Mouse (Mus musculus): ENCODE results near the gene Hist1h3f. TPM values are rescaled to one million over a fixed set of nuclear protein-coding genes. Genes with fewer than 3 reads are reported as not detected.
"Not testable (repeated sequence)": the region's sequence is repeated elsewhere in the genome, so short reads cannot be mapped to it uniquely, and the experiment has no call there.

Gene Hist1h3f
- polyA plus RNA-seq, 1 experiment: 7.0 TPM

DNA sequence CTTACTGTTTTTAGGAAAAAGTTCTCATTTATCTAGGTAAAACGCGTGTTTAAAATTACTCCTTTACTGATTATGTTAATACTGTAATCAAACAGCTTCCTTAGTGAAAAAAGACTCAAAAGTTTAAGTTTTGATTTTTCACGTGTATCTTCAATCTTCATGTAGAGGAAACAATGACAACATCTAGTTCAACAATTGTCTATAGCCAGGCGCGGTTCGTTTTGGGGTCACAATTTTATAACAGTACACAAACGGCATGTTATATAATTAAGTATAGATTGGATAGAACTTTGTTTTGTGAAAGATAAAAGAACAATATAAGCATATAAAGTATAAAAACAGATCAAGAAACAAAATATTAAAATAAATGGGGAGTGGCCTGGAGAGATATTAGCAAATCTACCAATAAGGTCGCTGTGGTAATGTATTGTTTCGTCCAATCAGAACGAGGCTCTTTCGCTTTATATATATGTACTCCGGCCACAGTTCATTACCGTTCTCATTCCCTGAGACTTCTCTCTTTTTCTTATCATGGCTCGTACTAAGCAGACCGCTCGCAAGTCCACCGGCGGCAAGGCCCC is 31.5 kb downstream of the Hist1h3f start, which contains the start of gene Hist1h3d:
TSS of gene Hist1h3d (plus strand) at position 493 of the 581 bp plus-strand sequence.
- Histone ChIP-seq H3K9me3 (no peaks in the 10 kb centered on the region), H3K27me3 (replicated peaks) (no peaks in the 10 kb centered on the region), H3K36me3 (replicated peaks; ENCODE audit: low read length) (no peaks in the 10 kb centered on the region), H3K4me3 (replicated peaks) (peak within 1 kb of the TSS; percentile 89), H3K4me1 (peaks cover 33% of the 10 kb centered on the region)
- TF ChIP-seq FLI1 (IDR thresholded peaks at IDR 0.05; ENCODE audit: low read length) (no peak), GATA1 (IDR thresholded peaks at IDR 0.05; ENCODE audit: borderline replicate concordance, low read length) (no peak)

DNA sequence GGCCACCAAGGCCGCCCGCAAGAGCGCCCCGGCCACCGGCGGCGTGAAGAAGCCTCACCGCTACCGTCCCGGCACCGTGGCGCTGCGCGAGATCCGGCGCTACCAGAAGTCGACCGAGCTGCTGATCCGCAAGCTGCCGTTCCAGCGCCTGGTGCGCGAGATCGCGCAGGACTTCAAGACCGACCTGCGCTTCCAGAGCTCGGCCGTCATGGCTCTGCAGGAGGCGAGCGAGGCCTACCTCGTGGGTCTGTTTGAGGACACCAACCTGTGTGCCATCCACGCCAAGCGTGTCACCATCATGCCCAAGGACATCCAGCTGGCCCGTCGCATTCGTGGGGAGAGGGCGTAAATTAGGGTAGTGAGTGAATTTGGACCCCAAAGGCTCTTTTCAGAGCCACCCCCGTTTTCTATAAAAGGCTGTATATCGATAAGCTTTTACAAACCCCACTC is 32.0 kb downstream of the Hist1h3f start:
- H3K27me3 ChIP-seq (replicated peaks); H3K9me3 ChIP-seq; H3K36me3 ChIP-seq (replicated peaks; ENCODE audit: low read length): not testable (repeated sequence)
- Histone ChIP-seq H3K4me1 (peaks cover 38% of the 10 kb centered on the region), H3K4me3 (replicated peaks) (peak overlapping the region; percentile 89)

DNA sequence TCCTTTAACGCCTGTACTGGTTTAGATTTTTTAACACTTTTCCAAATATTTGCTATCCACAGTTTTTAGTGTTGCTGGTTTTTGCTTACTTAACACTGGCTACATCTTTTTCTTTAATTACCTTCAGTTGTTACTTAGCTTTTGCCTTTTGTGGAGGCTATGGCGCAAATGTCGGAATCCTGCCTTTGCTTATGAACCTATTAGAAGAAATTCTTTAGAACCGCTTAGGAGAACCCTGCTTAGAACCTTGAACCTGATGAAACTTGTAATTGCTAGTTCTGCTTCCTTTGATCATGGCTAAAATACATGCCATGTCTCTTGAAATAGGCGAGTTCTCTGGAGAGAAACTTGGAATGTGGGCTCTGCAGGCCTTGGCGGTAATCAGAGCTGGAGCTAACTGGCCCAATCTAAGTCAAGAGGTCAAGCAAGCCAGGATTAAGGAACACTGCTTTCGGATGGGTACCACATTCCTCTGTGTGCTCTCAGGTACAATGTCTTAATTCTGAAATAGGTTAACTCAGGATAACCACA is 32.6 kb downstream of the Hist1h3f start:
- Histone ChIP-seq H3K27me3 (replicated peaks) (no peaks in the 10 kb centered on the region), H3K36me3 (replicated peaks; ENCODE audit: low read length) (no peaks in the 10 kb centered on the region), H3K9me3 (no peaks in the 10 kb centered on the region), H3K4me3 (replicated peaks) (peak overlapping the region; percentile 89), H3K4me1 (peaks cover 44% of the 10 kb centered on the region)
- TF ChIP-seq GATA1 (IDR thresholded peaks at IDR 0.05; ENCODE audit: borderline replicate concordance, low read length): no peak
- no peak for TF ChIP-seq FLI1 (IDR thresholded peaks at IDR 0.05; ENCODE audit: low read length)

DNA sequence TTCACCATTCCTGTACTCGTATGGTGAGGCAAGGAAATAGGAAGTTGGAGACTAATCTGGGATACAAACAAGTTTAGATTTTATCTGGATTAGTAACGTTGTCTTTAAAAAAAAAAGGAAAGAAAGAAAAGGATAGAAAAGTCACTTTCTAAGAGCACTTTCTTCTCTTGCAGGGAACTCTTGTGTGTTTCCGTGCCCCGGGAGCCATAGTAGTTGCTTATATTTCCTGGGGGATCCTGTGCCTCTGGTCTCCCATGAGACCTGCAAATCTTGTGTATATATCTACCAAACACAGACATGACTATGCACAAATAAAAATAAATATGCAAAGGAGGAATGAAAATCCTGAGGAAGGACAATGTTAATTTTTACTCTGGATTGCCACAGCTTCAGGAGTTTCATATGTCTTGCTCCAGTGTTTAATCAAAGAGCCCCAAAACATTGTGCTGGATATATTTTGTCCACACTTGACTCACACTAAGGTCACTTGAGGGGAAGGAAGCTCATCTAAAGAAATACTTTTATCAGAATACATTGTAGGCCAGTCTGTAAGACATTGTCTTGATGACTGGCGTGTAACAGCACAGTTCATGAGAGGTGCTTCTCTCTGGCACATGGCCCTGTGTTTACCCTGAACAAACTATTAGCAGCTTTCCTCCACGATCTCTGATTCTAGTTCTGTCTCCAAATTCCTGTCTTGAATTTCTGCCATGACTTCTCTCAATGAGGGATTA is 33.2 kb downstream of the Hist1h3f start:
- Histone ChIP-seq H3K36me3 (replicated peaks; ENCODE audit: low read length) (no peaks in the 10 kb centered on the region), H3K4me1 (peaks cover 50% of the 10 kb centered on the region), H3K9me3 (no peaks in the 10 kb centered on the region), H3K27me3 (replicated peaks) (no peaks in the 10 kb centered on the region), H3K4me3 (replicated peaks) (peak overlapping the region; percentile 89)
- TF ChIP-seq FLI1 (IDR thresholded peaks at IDR 0.05; ENCODE audit: low read length) (no peak), GATA1 (IDR thresholded peaks at IDR 0.05; ENCODE audit: borderline replicate concordance, low read length) (no peak)

DNA sequence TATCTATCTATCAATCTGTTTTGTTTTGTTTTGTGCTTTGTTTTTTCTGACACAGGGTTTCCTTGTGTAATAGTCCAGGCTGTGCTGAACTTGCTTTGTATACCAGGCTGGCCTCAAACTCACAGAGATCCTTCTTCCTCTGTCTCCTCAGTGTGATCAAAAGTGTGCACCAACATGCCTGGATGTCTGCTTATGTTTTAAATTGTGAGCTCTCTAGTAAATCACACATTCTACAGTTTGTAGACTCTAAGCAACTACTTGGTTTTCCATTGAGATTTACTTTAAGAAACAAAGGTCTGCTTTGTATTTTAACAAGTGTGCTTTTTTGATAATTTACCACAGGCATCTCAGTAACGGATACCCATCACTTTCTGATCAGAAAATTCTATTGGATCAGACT is 34.0 kb downstream of the Hist1h3f start:
- Histone ChIP-seq H3K4me1 (peaks cover 50% of the 10 kb centered on the region), H3K27me3 (replicated peaks) (no peaks in the 10 kb centered on the region), H3K9me3 (no peaks in the 10 kb centered on the region), H3K36me3 (replicated peaks; ENCODE audit: low read length) (no peaks in the 10 kb centered on the region), H3K4me3 (replicated peaks) (no peak overlapping the region)
- no peak for TF ChIP-seq GATA1 (IDR thresholded peaks at IDR 0.05; ENCODE audit: borderline replicate concordance, low read length)

DNA sequence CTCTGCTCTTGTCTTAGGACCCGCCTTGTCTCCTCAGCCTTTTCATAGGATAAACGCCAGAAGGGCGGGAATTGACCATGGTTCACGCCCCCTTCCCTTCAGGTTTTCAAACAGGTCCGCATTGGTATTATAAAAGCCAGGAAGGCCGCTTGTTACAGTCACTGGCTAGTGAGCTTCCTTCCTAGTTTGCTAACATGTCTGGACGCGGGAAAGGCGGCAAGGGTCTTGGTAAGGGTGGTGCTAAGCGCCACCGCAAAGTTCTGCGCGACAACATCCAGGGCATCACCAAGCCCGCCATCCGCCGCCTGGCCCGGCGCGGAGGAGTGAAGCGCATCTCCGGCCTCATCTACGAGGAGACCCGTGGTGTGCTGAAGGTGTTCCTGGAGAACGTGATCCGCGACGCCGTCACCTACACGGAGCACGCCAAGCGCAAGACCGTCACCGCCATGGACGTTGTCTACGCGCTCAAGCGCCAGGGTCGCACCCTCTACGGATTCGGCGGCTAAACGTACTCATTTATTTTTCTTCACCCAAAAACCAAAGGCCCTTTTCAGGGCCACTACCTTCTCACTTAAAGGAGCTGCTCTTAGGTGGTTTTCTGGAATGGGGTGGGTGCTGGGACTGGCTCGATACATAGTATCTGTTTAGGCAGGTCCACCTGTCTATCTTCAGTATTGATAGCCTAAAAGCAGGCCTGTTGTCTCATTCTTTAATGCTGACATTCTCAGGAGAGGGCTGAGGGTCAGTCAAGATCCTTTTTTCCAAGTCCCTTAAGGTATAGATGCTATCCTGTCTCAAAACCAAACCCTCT is 37.8 kb downstream of the Hist1h3f start, which contains the start of gene Hist1h4d:
TSS of gene Hist1h4d (plus strand) at position 191 of the 811 bp plus-strand sequence.
- TF ChIP-seq GATA1 (IDR thresholded peaks at IDR 0.05; ENCODE audit: borderline replicate concordance, low read length) (no peak), FLI1 (IDR thresholded peaks at IDR 0.05; ENCODE audit: low read length) (no peak)
- Histone ChIP-seq H3K4me1 (peaks cover 59% of the 10 kb centered on the region), H3K36me3 (replicated peaks; ENCODE audit: low read length) (no peaks in the 10 kb centered on the region), H3K4me3 (replicated peaks) (peak within 1 kb of the TSS; percentile 88), H3K9me3 (no peaks in the 10 kb centered on the region), H3K27me3 (replicated peaks) (no peaks in the 10 kb centered on the region)

DNA sequence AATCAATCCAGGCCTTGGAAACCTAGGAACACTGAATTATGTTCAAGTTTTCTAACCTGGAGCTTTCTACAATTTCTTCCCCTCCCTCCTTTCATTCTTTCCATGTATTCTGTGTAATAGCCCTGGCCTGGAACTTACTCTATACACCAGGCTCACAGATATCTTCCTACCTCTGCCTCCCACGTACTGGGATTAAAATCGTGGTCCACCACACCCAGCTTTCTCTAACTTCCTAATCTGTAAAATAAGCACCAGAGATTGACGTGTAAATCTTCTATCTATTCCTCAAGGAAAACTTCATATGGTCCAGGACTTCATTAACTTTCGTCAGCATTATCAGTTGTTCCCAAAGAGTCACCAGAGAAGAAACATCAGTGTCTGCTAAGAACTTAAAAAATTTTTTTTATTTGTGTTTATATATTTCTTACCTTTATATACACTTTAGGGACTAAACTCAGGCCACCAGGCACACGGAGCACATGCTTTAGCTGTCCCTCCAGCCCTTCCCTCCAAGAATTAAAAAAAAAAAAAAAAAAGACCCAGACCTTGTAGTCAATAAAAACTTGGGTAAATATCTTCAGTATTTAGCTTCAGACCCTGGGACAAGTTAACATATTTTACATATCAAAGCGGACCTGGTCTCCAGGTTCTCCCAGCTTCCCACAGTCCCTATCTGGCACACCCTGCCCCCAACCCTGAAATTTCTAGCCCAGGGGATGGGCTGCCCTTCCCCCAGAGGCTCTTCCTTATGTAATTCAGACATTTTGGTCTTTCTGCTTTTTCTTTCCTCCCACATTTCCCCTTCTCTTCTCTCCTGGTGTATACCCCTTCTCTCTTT is 38.6 kb downstream of the Hist1h3f start:
- Histone ChIP-seq H3K9me3 (no peaks in the 10 kb centered on the region), H3K36me3 (replicated peaks; ENCODE audit: low read length) (no peaks in the 10 kb centered on the region), H3K27me3 (replicated peaks) (no peaks in the 10 kb centered on the region), H3K4me1 (peaks cover 57% of the 10 kb centered on the region), H3K4me3 (replicated peaks) (peak overlapping the region; percentile 88)
- TF ChIP-seq GATA1 (IDR thresholded peaks at IDR 0.05; ENCODE audit: borderline replicate concordance, low read length): no peak
- TF ChIP-seq FLI1 (IDR thresholded peaks at IDR 0.05; ENCODE audit: low read length): no peak

DNA sequence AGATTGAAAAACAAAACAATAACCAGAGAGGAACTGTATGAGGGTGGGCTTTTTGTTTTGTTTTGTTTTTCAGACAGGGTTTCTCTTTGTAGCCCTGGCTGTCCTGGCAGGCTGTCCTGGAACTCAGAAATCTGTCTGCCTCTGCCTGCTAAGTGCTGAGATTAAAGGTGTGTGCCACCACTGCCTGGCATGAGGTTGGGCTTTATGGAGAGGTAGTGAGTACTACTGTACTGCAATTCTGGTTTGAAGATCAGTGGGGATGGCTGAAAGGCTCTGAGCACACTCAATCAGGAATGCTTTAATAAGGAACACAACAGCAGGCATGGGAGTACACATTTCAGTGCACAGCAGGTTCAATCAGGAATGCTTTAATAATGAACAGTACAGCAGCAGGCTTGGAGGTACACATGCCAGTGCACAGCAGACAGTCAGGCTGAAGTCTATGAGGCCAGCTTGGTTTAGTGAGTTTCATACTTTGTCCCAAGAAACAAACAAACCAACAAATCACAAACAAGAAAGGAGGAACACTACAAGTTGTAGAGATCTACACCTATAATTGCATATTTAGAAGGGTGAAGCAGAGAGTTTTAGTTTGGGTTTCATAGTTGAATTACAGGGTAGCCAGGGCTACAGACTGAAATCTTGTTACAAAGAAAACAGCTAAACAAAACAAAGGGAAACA is 39.7 kb downstream of the Hist1h3f start:
- Histone ChIP-seq H3K9me3 (no peaks in the 10 kb centered on the region), H3K4me1 (peaks cover 61% of the 10 kb centered on the region), H3K4me3 (replicated peaks) (peak overlapping the region; percentile 88), H3K36me3 (replicated peaks; ENCODE audit: low read length) (no peaks in the 10 kb centered on the region), H3K27me3 (replicated peaks) (no peaks in the 10 kb centered on the region)
- TF ChIP-seq GATA1 (IDR thresholded peaks at IDR 0.05; ENCODE audit: borderline replicate concordance, low read length) (no peak), FLI1 (IDR thresholded peaks at IDR 0.05; ENCODE audit: low read length) (no peak)

Measured in megakaryocyte, embryonic 14.5 days (primary cell).